Mouse (Mus musculus): ENCODE measurements around the gene Rbl1. TPM values are rescaled to one million over a fixed set of nuclear protein-coding genes. Genes with fewer than 3 reads are reported as not detected.

The Rbl1 gene
- polyA plus RNA-seq, 1 experiment from 2014 or later, result 5.7 TPM

Other genes starting within 250 kb of the Rbl1 start
- gene Ndrg3, start 212.5 kb downstream of the Rbl1 start, polyA plus RNA-seq (2014; fragmentation: Nextera tagmentation; extraction: Ambion mirVana), result 146 and 158 TPM in 2 replicates
- gene Dsn1, start 197.4 kb downstream of the Rbl1 start, polyA plus RNA-seq (2014; fragmentation: Nextera tagmentation; extraction: Ambion mirVana), result 6.8 and 8.5 TPM in 2 replicates
- gene Soga1, start 125.3 kb downstream of the Rbl1 start, polyA plus RNA-seq (2014; fragmentation: Nextera tagmentation; extraction: Ambion mirVana), result 10.0 and 10.2 TPM in 2 replicates
- not detected in 2 replicates for gene Tldc2, start 117.5 kb downstream of the Rbl1 start, polyA plus RNA-seq (2014; fragmentation: Nextera tagmentation; extraction: Ambion mirVana)
- gene Samhd1, start 69.3 kb downstream of the Rbl1 start, polyA plus RNA-seq (2014; fragmentation: Nextera tagmentation; extraction: Ambion mirVana), result 13.2 and 14.9 TPM in 2 replicates
- 202 and 232 TPM in 2 replicates for gene Rpn2, start 74.5 kb upstream of the Rbl1 start, polyA plus RNA-seq (2014; fragmentation: Nextera tagmentation; extraction: Ambion mirVana)
- gene Mroh8, start 75.0 kb upstream of the Rbl1 start, polyA plus RNA-seq (2014; fragmentation: Nextera tagmentation; extraction: Ambion mirVana), result 0.20 and 0.67 TPM in 2 replicates
- not detected in 2 replicates for gene Ghrh, start 143.0 kb upstream of the Rbl1 start, polyA plus RNA-seq (2014; fragmentation: Nextera tagmentation; extraction: Ambion mirVana)
- 51.5 and 58.5 TPM in 2 replicates for gene Manbal, start 163.1 kb upstream of the Rbl1 start, polyA plus RNA-seq (2014; fragmentation: Nextera tagmentation; extraction: Ambion mirVana)
- gene Src, start 213.9 kb upstream of the Rbl1 start, polyA plus RNA-seq (2014; fragmentation: Nextera tagmentation; extraction: Ambion mirVana), result 19.3 and 23.9 TPM in 2 replicates